Mouse (Mus musculus) stomach, postnatal 0 days (tissue): Measurements from ENCODE around the gene Dzank1. TPM values are rescaled to one million over a fixed set of nuclear protein-coding genes. Genes with fewer than 3 reads are reported as not detected.
A peak's percentile ranks its signal among the peaks of the same experiment; 100 is the strongest.

Experiments
- ATAC-seq: fragments of 200-750 bp; cut with Nextera tagmentation; 2 replicates; pipeline ENCODE4 v1.8.0; 2017; ENCODE audit not compliant: low FRiP score, low TSS enrichment
- DNase-seq: peaks from one replicate; pipeline ENCODE4 v3.0.0-alpha.2; 2016; ENCODE audit warnings: low spot score
- H3K27ac ChIP-seq: fragments of 300-500 bp; sonication (generic); replicated peaks from 2 replicates; pipeline ENCODE4 v1.5.1; 2014; ENCODE audit warnings: mild to moderate bottlenecking, control low read depth
- H3K27me3 ChIP-seq: fragments of 300-500 bp; sonication (generic); 2 replicates; pipeline ENCODE4 v1.6.1; 2014; ENCODE audit warnings: low read length; ENCODE audit not compliant: control insufficient read depth, insufficient read depth
- H3K36me3 ChIP-seq: fragments of 300-500 bp; sonication (generic); 2 replicates; pipeline ENCODE4 v1.6.1; 2014; ENCODE audit warnings: low read length, mixed read lengths; ENCODE audit not compliant: control insufficient read depth, insufficient read depth
- H3K4me1 ChIP-seq: fragments of 300-500 bp; sonication (generic); replicated peaks from 2 replicates; pipeline ENCODE4 v1.6.1; 2014; ENCODE audit warnings: antibody characterized with exemption; ENCODE audit not compliant: control insufficient read depth, insufficient read depth
- H3K4me2 ChIP-seq: fragments of 300-500 bp; sonication (generic); replicated peaks from 2 replicates; pipeline ENCODE4 v1.6.1; 2014; ENCODE audit warnings: low read depth, mild to moderate bottlenecking, control low read depth, moderate library complexity
- H3K4me3 ChIP-seq: fragments of 300-500 bp; sonication (generic); 2 replicates; pipeline ENCODE4 v1.5.1; 2014; ENCODE audit warnings: low read depth, low read length, control low read depth
- H3K9ac ChIP-seq: fragments of 300-500 bp; sonication (generic); 2 replicates; pipeline ENCODE4 v1.6.1; 2014; ENCODE audit warnings: mild to moderate bottlenecking, low read length, control low read depth, mixed read lengths
- H3K9me3 ChIP-seq: fragments of 300-500 bp; sonication (generic); 2 replicates; pipeline ENCODE4 v1.6.1; 2016; ENCODE audit warnings: low read length; ENCODE audit not compliant: control insufficient read depth
- CTCF ChIP-seq: IDR thresholded peaks from 2 replicates; pipeline ENCODE4 v1.5.1; 2016; ENCODE audit warnings: antibody characterized with exemption, low read depth, mild to moderate bottlenecking, moderate library complexity
- EP300 ChIP-seq: optimal IDR thresholded peaks from 2 replicates; pipeline ENCODE3; 2016; ENCODE audit warnings: antibody characterized with exemption
- whole genome bisulfite sequencing: fragments of 180-500 bp; shearing (Covaris S2); extraction: QIAGEN DNeasy Blood & Tissue Kit; methylation state at CpG from one replicate; pipeline ENCODE4 v1.1.7; 2014; 5-methylcytosine and 5-hydroxymethylcytosine counted together
- polyA plus RNA-seq: library from polyadenylated mRNA; unstranded; fragments of >200 nt; fragmentation: Nextera tagmentation; extraction: Ambion mirVana; gene quantifications from 2 replicates; pipeline ENCODE4 v1.2.1, GENCODE M21; 2015

Dzank1 gene
- polyA plus RNA-seq, 1 experiment from 2014 or later = 0.51 TPM

DNA sequence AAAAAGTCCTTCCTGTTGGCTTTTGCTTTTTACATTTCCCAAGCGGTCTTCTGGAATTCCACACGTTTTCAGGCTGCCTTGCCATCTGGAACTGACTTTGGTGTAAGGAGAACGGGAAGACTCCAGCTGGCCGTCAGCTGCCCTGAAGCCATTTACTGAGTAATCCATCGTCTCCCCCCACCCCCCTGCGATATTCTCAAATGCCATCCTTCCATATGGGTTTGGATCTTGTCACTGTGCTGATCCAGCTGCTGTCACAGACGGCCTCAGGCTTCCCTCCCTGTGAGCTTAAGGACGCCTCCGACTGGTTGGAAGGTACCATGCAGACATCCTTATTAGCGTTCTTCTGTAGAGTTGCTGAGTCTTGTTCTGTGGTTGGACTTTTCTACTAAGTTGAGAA lies 91.5 kb downstream of the Dzank1 start:
- DNase-seq = no peak
- H3K9me3 ChIP-seq = no peaks in the 10 kb centered on the region
- 67% methylated on average over 10 of the region's 10 CpGs for WGBS
- no peak for TF ChIP-seq CTCF
- H3K9ac ChIP-seq = no peak overlapping the region
- H3K27me3 ChIP-seq = no peaks in the 10 kb centered on the region
- no peak overlapping the region for H3K27ac ChIP-seq
- no peaks in the 10 kb centered on the region for H3K4me1 ChIP-seq
- no peak overlapping the region for H3K4me3 ChIP-seq
- no peaks in the 10 kb centered on the region for H3K36me3 ChIP-seq
- ATAC-seq = no peak
- H3K4me2 ChIP-seq = no peak overlapping the region

DNA sequence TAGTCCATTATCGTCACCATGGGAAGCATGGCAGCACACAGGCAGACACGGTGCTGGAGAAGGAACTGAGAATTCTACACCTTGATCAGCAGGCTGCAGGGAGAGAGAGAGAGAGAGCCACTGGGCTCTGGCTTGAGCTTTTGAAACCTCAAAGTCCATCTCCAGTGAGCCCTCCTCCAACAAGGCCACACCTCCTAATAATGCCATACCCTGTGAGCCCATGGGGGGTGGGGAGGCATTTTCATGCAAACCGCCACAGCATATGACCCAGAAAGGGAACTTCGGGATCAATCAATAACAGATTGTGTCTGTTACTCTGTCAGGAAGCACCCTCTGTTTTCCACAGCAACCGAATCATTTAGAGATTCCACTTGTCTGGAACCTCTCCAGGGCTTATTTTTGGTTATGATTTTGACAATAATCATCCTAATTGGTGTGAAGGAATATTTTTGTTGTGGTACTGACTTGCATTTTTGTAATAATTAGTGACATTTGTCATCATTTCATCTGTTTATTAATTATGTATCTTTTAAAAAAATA lies 95.9 kb downstream of the Dzank1 start:
- no peak overlapping the region for H3K9ac ChIP-seq
- no peaks in the 10 kb centered on the region for H3K27me3 ChIP-seq
- TF ChIP-seq EP300 (no peak), CTCF (no peak)
- H3K4me3 ChIP-seq = no peak overlapping the region
- H3K36me3 ChIP-seq = no peaks in the 10 kb centered on the region
- no peaks in the 10 kb centered on the region for H3K9me3 ChIP-seq
- 69% methylated on average over 5 of the region's 5 CpGs for WGBS
- no peak overlapping the region for H3K27ac ChIP-seq
- DNase-seq (no peak), ATAC-seq (no peak)
- no peak overlapping the region for H3K4me2 ChIP-seq
- H3K4me1 ChIP-seq = no peaks in the 10 kb centered on the region

DNA sequence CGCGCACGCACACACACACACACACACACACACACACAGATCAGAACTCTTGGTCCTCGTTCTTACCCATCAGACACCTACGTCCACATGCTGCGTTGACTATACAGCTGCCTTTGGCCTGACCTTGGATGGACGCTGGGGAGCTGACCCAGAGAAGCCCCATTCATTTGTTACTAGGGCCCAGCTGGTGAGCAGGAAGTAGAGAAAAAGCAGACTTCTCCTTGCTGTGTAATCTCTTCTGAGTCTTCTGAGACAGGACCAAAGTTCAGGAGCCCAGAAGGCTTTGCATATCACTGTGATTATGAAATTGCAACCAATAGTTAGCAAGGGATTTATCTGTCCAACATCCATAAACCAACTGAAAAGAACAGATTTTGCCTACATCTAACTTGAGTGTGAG lies 98.0 kb downstream of the Dzank1 start:
- Histone ChIP-seq H3K9me3 (no peaks in the 10 kb centered on the region), H3K4me2 (no peak overlapping the region), H3K9ac (no peak overlapping the region), H3K27me3 (no peaks in the 10 kb centered on the region), H3K27ac (no peak overlapping the region; the same call in 1 of the 2 replicates), H3K36me3 (no peaks in the 10 kb centered on the region), H3K4me3 (no peak overlapping the region), H3K4me1 (no peaks in the 10 kb centered on the region)
- TF ChIP-seq EP300 = no peak
- TF ChIP-seq CTCF = no peak
- ATAC-seq (peak; percentile 87), DNase-seq (no peak)
- 59% methylated on average over 7 of the region's 7 CpGs for WGBS

DNA sequence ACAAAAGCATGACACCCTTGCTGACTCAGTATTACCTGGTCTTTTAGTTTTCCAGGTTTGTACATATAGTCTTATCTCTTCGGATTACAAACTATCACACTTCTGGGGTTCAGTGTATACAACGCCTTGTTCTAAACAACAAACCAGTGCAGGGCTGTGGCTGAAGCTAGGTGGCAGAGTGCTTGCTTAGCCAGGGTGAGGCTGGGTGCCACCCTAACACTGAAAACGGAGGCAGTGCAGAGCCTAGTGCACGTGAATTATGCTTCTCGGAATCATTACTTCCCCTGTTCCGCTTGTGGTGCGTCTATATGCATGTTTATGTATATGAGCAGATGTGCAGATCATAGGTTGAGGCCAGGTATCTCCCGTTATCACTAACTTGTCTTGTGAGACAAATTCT lies 98.6 kb downstream of the Dzank1 start:
- Histone ChIP-seq H3K36me3 (no peaks in the 10 kb centered on the region), H3K27me3 (no peaks in the 10 kb centered on the region), H3K9ac (no peak overlapping the region), H3K27ac (no peak overlapping the region; the same call in 1 of the 2 replicates), H3K4me1 (no peaks in the 10 kb centered on the region), H3K4me3 (no peak overlapping the region), H3K9me3 (no peaks in the 10 kb centered on the region), H3K4me2 (no peak overlapping the region)
- DNase-seq (peak; percentile 49), ATAC-seq (peak; percentile 91)
- WGBS = 66% methylated on average over 8 of the region's 8 CpGs
- peak; percentile 59 for TF ChIP-seq CTCF
- TF ChIP-seq EP300 = no peak

- no peak overlapping the region for H3K4me2 ChIP-seq
Measured at GRCm38 (mm10) chr2:144427852-144428251, 99.4 kb downstream of the Dzank1 start.

GRCm38 (mm10) chr2:144425761-144426160 lies 101.5 kb downstream of the Dzank1 start:
- ATAC-seq (no peak), DNase-seq (no peak)
- Histone ChIP-seq H3K4me3 (no peak overlapping the region), H3K27ac (no peak overlapping the region), H3K9ac (no peak overlapping the region), H3K36me3 (no peaks in the 10 kb centered on the region), H3K4me2 (no peak overlapping the region), H3K27me3 (no peaks in the 10 kb centered on the region), H3K9me3 (no peaks in the 10 kb centered on the region; the same call in 1 of the 2 replicates), H3K4me1 (no peaks in the 10 kb centered on the region)
- 75% methylated on average over 1 of the region's 1 CpGs for WGBS
- no peak for TF ChIP-seq CTCF
- no peak for TF ChIP-seq EP300

More at GRCm38 (mm10) chr2:144427852-144428251, 99.4 kb downstream of the Dzank1 start:
- Histone ChIP-seq H3K4me1 (no peaks in the 10 kb centered on the region), H3K9ac (no peak overlapping the region), H3K9me3 (no peaks in the 10 kb centered on the region; the same call in 1 of the 2 replicates), H3K4me3 (no peak overlapping the region), H3K27me3 (no peaks in the 10 kb centered on the region), H3K36me3 (no peaks in the 10 kb centered on the region), H3K27ac (no peak overlapping the region)
- ATAC-seq = no peak
- DNase-seq = no peak
- 66% methylated on average over 5 of the region's 5 CpGs for WGBS
- TF ChIP-seq CTCF = no peak
- no peak for TF ChIP-seq EP300
